Mouse (Mus musculus) forebrain, embryonic 15.5 days (tissue): ENCODE measurements at regions not wholly inside any gene's neighbourhood (a gene's known extent, or its start where the extent isn't known, plus 50 kb on each side); places are given as distances from the start of the nearest gene placed in this dataset.
A peak's percentile ranks its signal among the peaks of the same experiment; 100 is the strongest.

Experiments
- ATAC-seq: fragments of 200-750 bp; cut with Nextera tagmentation; replicated peaks from 2 replicates; pipeline ENCODE4 v1.8.0; 2017; ENCODE audit warnings: mild to moderate bottlenecking, moderate TSS enrichment, moderate library complexity
- H3K27ac ChIP-seq: fragments of 300-500 bp; sonication (generic); replicated peaks from 2 replicates; pipeline ENCODE4 v1.5.1; 2015; ENCODE audit warnings: mild to moderate bottlenecking, inconsistent platforms
- H3K27me3 ChIP-seq: fragments of 300-500 bp; sonication (generic); 2 replicates; pipeline ENCODE4 v1.6.1; 2015; ENCODE audit warnings: inconsistent platforms
- H3K36me3 ChIP-seq: fragments of 300-500 bp; sonication (generic); 2 replicates; pipeline ENCODE4 v1.6.1; 2015; ENCODE audit warnings: mild to moderate bottlenecking, inconsistent platforms
- H3K4me1 ChIP-seq: fragments of 300-500 bp; sonication (generic); 2 replicates; pipeline ENCODE4 v1.6.1; 2015; ENCODE audit warnings: inconsistent platforms
- H3K4me2 ChIP-seq: fragments of 300-500 bp; sonication (generic); replicated peaks from 2 replicates; pipeline ENCODE4 v1.6.1; 2015; ENCODE audit warnings: mild to moderate bottlenecking, inconsistent platforms
- H3K4me3 ChIP-seq: fragments of 300-500 bp; sonication (generic); 2 replicates; pipeline ENCODE4 v1.5.1; 2015; ENCODE audit warnings: mild to moderate bottlenecking, inconsistent platforms
- H3K9ac ChIP-seq: fragments of 300-500 bp; sonication (generic); replicated peaks from 2 replicates; pipeline ENCODE4 v1.6.1; 2015; ENCODE audit warnings: mild to moderate bottlenecking, inconsistent platforms
- H3K9me3 ChIP-seq: fragments of 300-500 bp; sonication (generic); 2 replicates; pipeline ENCODE4 v1.6.1; 2016; ENCODE audit warnings: inconsistent platforms
- WGBS: fragments of 180-500 bp; shearing (Covaris S2); methylation state at CpG from one replicate; pipeline ENCODE4 v1.1.7; 2015; ENCODE audit warnings: mixed read lengths; 5-methylcytosine and 5-hydroxymethylcytosine counted together

GRCm38 (mm10) chr4:47781039-47781438 lies 263.9 kb upstream of the Nr4a3 start:
- 91% methylated on average over 4 of the region's 4 CpGs for WGBS
- no peak overlapping the region for H3K4me3 ChIP-seq
- no peaks in the 10 kb centered on the region for H3K4me1 ChIP-seq
- H3K9me3 ChIP-seq, result no peaks in the 10 kb centered on the region
- no peak overlapping the region for H3K27ac ChIP-seq
- H3K36me3 ChIP-seq, result no peaks in the 10 kb centered on the region
- no peak overlapping the region for H3K9ac ChIP-seq
- no peak overlapping the region for H3K4me2 ChIP-seq
- no peak for ATAC-seq
- H3K27me3 ChIP-seq, result no peaks in the 10 kb centered on the region

- no peak for ATAC-seq
- no peak overlapping the region for H3K4me3 ChIP-seq
- H3K9ac ChIP-seq, result no peak overlapping the region
- no peaks in the 10 kb centered on the region for H3K36me3 ChIP-seq
- H3K27ac ChIP-seq, result no peak overlapping the region
- H3K27me3 ChIP-seq, result no peaks in the 10 kb centered on the region
- no peaks in the 10 kb centered on the region for H3K9me3 ChIP-seq
- no peak overlapping the region for H3K4me2 ChIP-seq
- no peaks in the 10 kb centered on the region for H3K4me1 ChIP-seq
- 82% methylated on average over 4 of the region's 4 CpGs for WGBS
These were observed 248.0 kb upstream of the Nr4a3 start for GRCm38 (mm10) chr4:47796977-47797376.

- WGBS, result 95% methylated on average over 5 of the region's 5 CpGs
These were observed 245.8 kb upstream of the Nr4a3 start for GRCm38 (mm10) chr4:47799165-47799564.

GRCm38 (mm10) chr4:47803111-47803510 lies 241.8 kb upstream of the Nr4a3 start:
- H3K4me3 ChIP-seq, result no peak overlapping the region
- H3K9ac ChIP-seq, result no peak overlapping the region
- no peaks in the 10 kb centered on the region for H3K4me1 ChIP-seq
- no peak overlapping the region for H3K27ac ChIP-seq
- no peak for ATAC-seq
- no peaks in the 10 kb centered on the region for H3K27me3 ChIP-seq
- 86% methylated on average over 3 of the region's 3 CpGs for WGBS
- H3K4me2 ChIP-seq, result no peak overlapping the region
- H3K9me3 ChIP-seq, result no peaks in the 10 kb centered on the region
- no peaks in the 10 kb centered on the region for H3K36me3 ChIP-seq

More at GRCm38 (mm10) chr4:47799165-47799564, 245.8 kb upstream of the Nr4a3 start:
- no peak for ATAC-seq
- no peak overlapping the region for H3K4me2 ChIP-seq
- no peaks in the 10 kb centered on the region for H3K4me1 ChIP-seq
- H3K27ac ChIP-seq, result no peak overlapping the region
- no peaks in the 10 kb centered on the region for H3K9me3 ChIP-seq
- no peak overlapping the region for H3K4me3 ChIP-seq
- no peaks in the 10 kb centered on the region for H3K36me3 ChIP-seq
- no peaks in the 10 kb centered on the region for H3K27me3 ChIP-seq
- no peak overlapping the region for H3K9ac ChIP-seq

GRCm38 (mm10) chr4:47807877-47808276 lies 237.1 kb upstream of the Nr4a3 start:
- Histone ChIP-seq H3K36me3 (no peaks in the 10 kb centered on the region), H3K4me1 (no peaks in the 10 kb centered on the region), H3K9ac (no peak overlapping the region), H3K27me3 (no peaks in the 10 kb centered on the region), H3K27ac (no peak overlapping the region), H3K4me3 (no peak overlapping the region), H3K9me3 (no peaks in the 10 kb centered on the region), H3K4me2 (no peak overlapping the region)
- ATAC-seq, result no peak
- WGBS, result 12% methylated on average over 3 of the region's 3 CpGs

- no peak overlapping the region for H3K4me2 ChIP-seq
- no peaks in the 10 kb centered on the region for H3K27me3 ChIP-seq
- no peak overlapping the region for H3K9ac ChIP-seq
- peaks cover 3% of the 10 kb centered on the region; the same call in 1 of the 2 replicates for H3K4me1 ChIP-seq
- no peak overlapping the region for H3K4me3 ChIP-seq
- WGBS, result 84% methylated on average over 7 of the region's 7 CpGs
- H3K27ac ChIP-seq, result no peak overlapping the region
- no peaks in the 10 kb centered on the region for H3K9me3 ChIP-seq
- no peak for ATAC-seq
- H3K36me3 ChIP-seq, result no peaks in the 10 kb centered on the region
These were observed 230.9 kb upstream of the Nr4a3 start for GRCm38 (mm10) chr4:47814030-47814429.

- no peaks in the 10 kb centered on the region for H3K9me3 ChIP-seq
- H3K36me3 ChIP-seq, result no peaks in the 10 kb centered on the region
- H3K4me3 ChIP-seq, result no peak overlapping the region
- peaks cover 3% of the 10 kb centered on the region; the same call in 1 of the 2 replicates for H3K4me1 ChIP-seq
- ATAC-seq, result peak; percentile 63
- H3K4me2 ChIP-seq, result no peak overlapping the region
- 85% methylated on average over 18 of the region's 18 CpGs for whole genome bisulfite sequencing
- H3K27ac ChIP-seq, result peak overlapping the region; percentile 46
- H3K9ac ChIP-seq, result no peak overlapping the region
- no peaks in the 10 kb centered on the region for H3K27me3 ChIP-seq
These were observed 226.4 kb upstream of the Nr4a3 start for GRCm38 (mm10) chr4:47818371-47819159.

GRCm38 (mm10) chr4:47820562-47820961 lies 224.4 kb upstream of the Nr4a3 start:
- Histone ChIP-seq H3K36me3 (no peaks in the 10 kb centered on the region), H3K4me1 (peaks cover 3% of the 10 kb centered on the region; the same call in 1 of the 2 replicates), H3K27me3 (no peaks in the 10 kb centered on the region), H3K4me3 (no peak overlapping the region), H3K4me2 (no peak overlapping the region), H3K9ac (no peak overlapping the region), H3K27ac (no peak overlapping the region), H3K9me3 (no peaks in the 10 kb centered on the region)
- no peak for ATAC-seq
- 88% methylated on average over 1 of the region's 1 CpGs for WGBS

GRCm38 (mm10) chr4:47823299-47823698 lies 221.7 kb upstream of the Nr4a3 start:
- WGBS, result 80% methylated on average over 9 of the region's 9 CpGs

GRCm38 (mm10) chr4:47824083-47824482 lies 220.9 kb upstream of the Nr4a3 start:
- Histone ChIP-seq H3K27ac (no peak overlapping the region), H3K36me3 (no peaks in the 10 kb centered on the region), H3K4me2 (no peak overlapping the region), H3K9me3 (no peaks in the 10 kb centered on the region), H3K4me3 (no peak overlapping the region), H3K27me3 (no peaks in the 10 kb centered on the region), H3K9ac (no peak overlapping the region), H3K4me1 (no peaks in the 10 kb centered on the region)
- WGBS, result 63% methylated on average over 15 of the region's 15 CpGs
- ATAC-seq, result no peak

More at GRCm38 (mm10) chr4:47823299-47823698, 221.7 kb upstream of the Nr4a3 start:
- no peak overlapping the region for H3K4me2 ChIP-seq
- no peak overlapping the region for H3K4me3 ChIP-seq
- H3K9ac ChIP-seq, result no peak overlapping the region
- H3K9me3 ChIP-seq, result no peaks in the 10 kb centered on the region
- H3K27ac ChIP-seq, result no peak overlapping the region
- no peak for ATAC-seq
- H3K36me3 ChIP-seq, result no peaks in the 10 kb centered on the region
- H3K4me1 ChIP-seq, result no peaks in the 10 kb centered on the region
- H3K27me3 ChIP-seq, result no peaks in the 10 kb centered on the region

GRCm38 (mm10) chr4:47832905-47833304 lies 212.0 kb upstream of the Nr4a3 start:
- no peaks in the 10 kb centered on the region for H3K36me3 ChIP-seq
- no peaks in the 10 kb centered on the region for H3K27me3 ChIP-seq
- H3K9ac ChIP-seq, result no peak overlapping the region
- no peak overlapping the region for H3K4me3 ChIP-seq
- H3K4me1 ChIP-seq, result no peaks in the 10 kb centered on the region
- H3K27ac ChIP-seq, result no peak overlapping the region
- no peaks in the 10 kb centered on the region for H3K9me3 ChIP-seq
- no peak for ATAC-seq
- H3K4me2 ChIP-seq, result no peak overlapping the region
- WGBS, result 78% methylated on average over 2 of the region's 2 CpGs

- Histone ChIP-seq H3K9ac (no peak overlapping the region), H3K4me2 (no peak overlapping the region), H3K4me3 (no peak overlapping the region), H3K36me3 (no peaks in the 10 kb centered on the region), H3K27ac (no peak overlapping the region), H3K9me3 (no peaks in the 10 kb centered on the region), H3K4me1 (no peaks in the 10 kb centered on the region), H3K27me3 (no peaks in the 10 kb centered on the region)
- WGBS, result 80% methylated on average over 2 of the region's 2 CpGs
- ATAC-seq, result no peak
These were observed 206.5 kb upstream of the Nr4a3 start for GRCm38 (mm10) chr4:47838411-47838810.
